Mouse (Mus musculus) erythroblast, embryonic 14.5 days (primary cell): ENCODE results near the gene Slc22a6. TPM values are rescaled to one million over a fixed set of nuclear protein-coding genes. Genes with fewer than 3 reads are reported as not detected.

Experiments used
- H3K27me3 ChIP-seq: 2 replicates; pipeline ENCODE4 v1.6.1; 2012; ENCODE audit warnings: inconsistent platforms; ENCODE audit not compliant: control insufficient read depth
- H3K36me3 ChIP-seq: 2 replicates; pipeline ENCODE4 v1.6.1; 2012; ENCODE audit warnings: mild to moderate bottlenecking, inconsistent platforms; ENCODE audit not compliant: control insufficient read depth
- H3K4me1 ChIP-seq: 2 replicates; pipeline ENCODE4 v1.6.1; 2012; ENCODE audit warnings: inconsistent platforms; ENCODE audit not compliant: control insufficient read depth
- H3K4me3 ChIP-seq: replicated peaks from 2 replicates; pipeline ENCODE3; 2012; ENCODE audit warnings: moderate library complexity, mild to moderate bottlenecking, inconsistent platforms
- H3K9me3 ChIP-seq: 2 replicates; pipeline ENCODE4 v1.6.1; 2012; ENCODE audit warnings: low read length, inconsistent platforms, mixed read lengths; ENCODE audit not compliant: control insufficient read depth
- GATA1 ChIP-seq: IDR thresholded peaks from 2 replicates; pipeline ENCODE4 v1.6.1; 2012; ENCODE audit warnings: low read length, inconsistent platforms, mixed read lengths
- TAL1 ChIP-seq: IDR thresholded peaks from 3 replicates; pipeline ENCODE4 v1.6.1; 2012; ENCODE audit warnings: low read length, inconsistent platforms, mixed read lengths
- polyA plus RNA-seq: library from polyadenylated mRNA; stranded (reverse); fragments of >175 nt; gene quantifications from 2 replicates; pipeline ENCODE4 v1.2.3, GENCODE M21; 2012

Slc22a6 gene
- polyA plus RNA-seq, 1 experiment = not detected

DNA sequence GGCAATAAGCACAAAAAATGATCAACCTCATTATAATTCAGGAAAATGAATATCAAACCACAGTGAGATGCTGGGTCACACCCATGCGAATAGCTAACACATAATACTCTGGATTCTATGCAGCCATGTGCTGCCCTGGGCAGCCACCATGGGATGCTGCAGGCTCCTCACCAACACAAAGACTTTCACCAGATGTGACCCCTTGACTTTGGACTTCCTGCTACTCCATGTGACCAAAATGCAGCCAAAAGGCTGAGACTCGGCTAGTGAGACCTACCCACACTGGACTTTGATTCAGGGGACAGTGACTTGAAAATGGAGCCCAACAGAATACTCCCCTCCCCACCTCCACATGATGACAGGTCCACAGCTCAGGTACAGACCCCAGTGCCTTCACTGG lies 12.4 kb downstream of the Slc22a6 start:
- H3K4me3 ChIP-seq = no peak overlapping the region
- H3K27me3 ChIP-seq = peaks cover 8% of the 10 kb centered on the region
- TF ChIP-seq TAL1 (no peak), GATA1 (no peak)
- H3K36me3 ChIP-seq = no peaks in the 10 kb centered on the region
- H3K9me3 ChIP-seq = 0 out of 2 replicates have a peak, but pooled peaks cover 2% of the 10 kb centered on the region
- no peaks in the 10 kb centered on the region for H3K4me1 ChIP-seq

DNA sequence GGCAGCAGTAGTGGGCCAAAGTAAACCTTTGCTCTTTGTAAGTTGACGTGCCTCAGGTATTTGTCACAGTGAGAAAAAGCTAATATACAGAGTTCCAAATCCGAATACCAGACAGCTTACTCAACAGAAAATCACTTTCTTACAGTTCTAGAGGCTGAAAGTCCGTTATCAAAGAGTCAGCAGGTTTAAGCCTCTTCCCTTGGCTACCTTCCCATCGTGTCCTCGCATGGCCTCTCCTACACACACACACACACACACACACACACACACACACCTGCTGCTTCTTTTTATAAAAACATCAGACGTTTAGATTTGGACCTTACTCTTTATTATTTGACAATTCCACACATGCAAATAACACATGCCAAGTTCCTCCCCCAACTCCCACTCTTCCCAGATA lies 13.0 kb downstream of the Slc22a6 start:
- Histone ChIP-seq H3K4me3 (no peak overlapping the region), H3K9me3 (0 out of 2 replicates have a peak, but pooled peaks cover 2% of the 10 kb centered on the region), H3K4me1 (no peaks in the 10 kb centered on the region), H3K27me3 (peaks cover 2% of the 10 kb centered on the region; the same call in 1 of the 2 replicates), H3K36me3 (no peaks in the 10 kb centered on the region)
- no peak for TF ChIP-seq TAL1
- TF ChIP-seq GATA1 = no peak

DNA sequence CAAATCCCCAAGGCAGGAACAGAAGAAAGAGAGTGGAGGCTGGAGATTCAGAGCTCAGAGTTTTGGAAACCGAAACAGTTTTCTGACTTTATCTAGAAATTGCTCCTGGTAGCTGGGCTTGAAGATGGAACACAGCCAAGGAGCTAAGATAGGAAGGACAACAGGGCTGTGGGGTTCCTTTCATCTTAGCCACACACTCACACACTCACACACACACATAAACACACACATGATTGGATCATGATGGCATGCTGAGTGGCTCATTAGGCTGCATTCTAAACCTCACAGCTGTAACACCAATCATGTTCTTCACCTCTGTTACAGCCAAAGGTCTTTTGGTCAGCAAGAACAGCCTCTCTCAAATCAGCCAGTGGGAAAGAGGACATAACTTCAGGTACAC lies 14.2 kb downstream of the Slc22a6 start:
- Histone ChIP-seq H3K4me1 (no peaks in the 10 kb centered on the region), H3K36me3 (no peaks in the 10 kb centered on the region), H3K9me3 (0 out of 2 replicates have a peak, but pooled peaks cover 2% of the 10 kb centered on the region), H3K27me3 (no peaks in the 10 kb centered on the region; the same call in 1 of the 2 replicates), H3K4me3 (no peak overlapping the region)
- TF ChIP-seq GATA1 (no peak), TAL1 (no peak)

DNA sequence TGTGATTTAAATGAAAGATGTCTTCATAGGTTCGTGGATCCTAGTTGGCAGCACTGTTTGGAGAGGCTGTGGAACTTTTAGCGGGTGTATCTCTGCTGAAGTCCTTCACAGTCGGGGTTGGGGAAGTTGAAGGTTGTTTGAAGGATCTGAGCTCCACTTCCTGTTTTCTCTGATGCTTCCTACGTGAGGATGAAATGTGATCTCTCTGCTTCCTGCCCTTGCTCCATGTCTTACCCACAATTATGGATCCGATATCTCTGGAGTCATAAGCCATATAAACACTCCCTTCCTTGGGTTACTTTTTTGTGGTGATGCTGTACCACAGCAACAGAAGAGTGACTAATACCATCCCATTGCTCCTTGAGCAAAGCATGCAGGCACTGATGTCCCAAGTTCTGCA lies 24.2 kb downstream of the Slc22a6 start:
- TF ChIP-seq GATA1 (no peak), TAL1 (no peak)
- H3K36me3 ChIP-seq = no peaks in the 10 kb centered on the region
- no peak overlapping the region for H3K4me3 ChIP-seq
- no peaks in the 10 kb centered on the region for H3K4me1 ChIP-seq
- no peaks in the 10 kb centered on the region for H3K9me3 ChIP-seq
- H3K27me3 ChIP-seq = no peaks in the 10 kb centered on the region

DNA sequence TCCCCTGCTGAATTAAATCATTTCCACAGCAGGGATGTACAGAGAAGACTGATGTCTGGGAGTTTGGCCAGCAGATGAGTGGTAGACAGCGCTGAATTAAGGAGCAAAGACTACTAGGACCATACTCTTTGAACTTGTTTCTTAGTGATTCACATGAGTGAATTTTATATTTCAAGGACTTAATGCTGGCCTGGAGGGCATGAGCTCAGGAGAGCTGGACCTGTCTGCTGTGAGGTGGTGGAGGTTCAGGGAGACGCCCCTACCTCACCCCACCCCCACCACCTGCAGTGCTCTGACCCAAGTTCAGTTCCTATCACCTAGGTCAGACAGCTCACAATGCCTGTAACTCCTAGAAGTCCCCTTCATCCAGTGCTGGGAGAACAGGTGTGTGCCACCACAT lies 28.6 kb downstream of the Slc22a6 start:
- no peaks in the 10 kb centered on the region for H3K4me1 ChIP-seq
- no peaks in the 10 kb centered on the region for H3K9me3 ChIP-seq
- H3K27me3 ChIP-seq = no peaks in the 10 kb centered on the region
- no peaks in the 10 kb centered on the region for H3K36me3 ChIP-seq
- TF ChIP-seq TAL1 = no peak
- TF ChIP-seq GATA1 = no peak
- H3K4me3 ChIP-seq = no peak overlapping the region

DNA sequence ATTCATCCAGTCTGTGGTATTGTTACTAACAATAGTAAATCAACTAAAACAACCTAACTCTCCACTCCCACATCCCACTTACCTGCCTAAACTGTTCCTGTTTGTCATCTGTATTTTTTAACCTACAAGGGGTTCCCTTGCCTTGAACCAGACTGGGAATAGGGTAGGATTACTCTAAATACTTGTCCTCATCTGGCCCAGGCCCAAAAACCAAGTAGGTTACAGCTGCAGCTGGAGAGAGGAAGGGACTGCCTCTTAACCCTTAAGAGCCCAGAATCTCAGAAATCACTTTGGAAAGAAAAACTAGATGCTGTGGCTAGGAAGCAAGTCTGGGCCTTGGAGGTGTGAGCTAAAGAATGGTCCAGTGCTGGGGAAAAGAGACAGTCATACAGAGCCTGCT lies 38.0 kb downstream of the Slc22a6 start:
- no peak overlapping the region for H3K4me3 ChIP-seq
- no peaks in the 10 kb centered on the region for H3K36me3 ChIP-seq
- H3K9me3 ChIP-seq = no peaks in the 10 kb centered on the region
- TF ChIP-seq GATA1 (no peak), TAL1 (no peak)
- peaks cover 6% of the 10 kb centered on the region for H3K27me3 ChIP-seq
- no peaks in the 10 kb centered on the region for H3K4me1 ChIP-seq

DNA sequence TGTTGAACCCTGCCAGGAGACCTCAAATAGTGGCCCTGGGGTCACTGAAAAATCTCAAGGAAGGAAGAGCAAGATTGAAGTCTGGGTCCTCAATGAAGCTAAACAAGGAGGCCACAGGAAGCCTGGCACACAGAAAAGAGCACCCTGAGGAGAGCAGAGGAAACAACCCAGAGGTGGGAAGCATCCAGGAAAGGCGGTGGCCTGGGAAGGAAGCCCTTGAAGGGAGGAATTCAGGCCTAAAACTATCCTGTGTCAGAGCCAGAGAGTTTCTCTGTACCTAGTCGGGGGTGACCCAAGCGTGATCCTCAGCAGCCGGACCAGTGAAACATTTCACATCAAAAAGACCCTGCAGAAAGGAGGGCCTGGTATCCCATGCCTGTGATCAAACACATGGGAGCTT lies 38.5 kb downstream of the Slc22a6 start:
- Histone ChIP-seq H3K4me3 (no peak overlapping the region), H3K9me3 (no peaks in the 10 kb centered on the region), H3K27me3 (peaks cover 11% of the 10 kb centered on the region), H3K4me1 (no peaks in the 10 kb centered on the region), H3K36me3 (no peaks in the 10 kb centered on the region)
- TF ChIP-seq TAL1 (no peak), GATA1 (no peak)

DNA sequence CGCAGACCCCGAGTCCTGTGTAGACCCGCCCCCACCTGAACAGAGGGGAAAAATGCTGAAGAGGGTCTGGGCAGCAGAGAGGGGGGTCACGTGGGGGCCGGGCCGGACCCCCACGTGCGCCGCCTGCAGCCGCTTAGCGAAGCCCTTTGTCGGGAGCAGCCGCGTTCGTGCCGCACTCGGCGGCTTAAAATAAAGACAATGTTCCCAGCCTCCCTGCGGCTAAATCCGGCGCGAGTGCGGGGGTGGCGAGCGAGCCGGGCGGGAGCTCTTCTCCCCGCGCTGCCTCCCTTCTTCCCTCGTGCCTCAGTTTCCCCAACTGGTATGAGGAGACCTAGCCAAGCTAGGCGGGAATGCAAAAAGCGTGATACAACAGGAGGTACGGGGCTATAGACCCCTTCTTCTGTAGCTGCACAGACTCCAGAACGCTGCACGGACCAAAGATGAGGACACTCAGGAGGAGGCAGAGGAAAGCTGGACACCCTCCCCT lies 44.0 kb downstream of the Slc22a6 start:
- TF ChIP-seq GATA1 = no peak
- no peak for TF ChIP-seq TAL1
- Histone ChIP-seq H3K4me1 (peaks cover 29% of the 10 kb centered on the region), H3K36me3 (no peaks in the 10 kb centered on the region), H3K9me3 (no peaks in the 10 kb centered on the region), H3K4me3 (peak overlapping the region; percentile 44), H3K27me3 (peaks cover 35% of the 10 kb centered on the region)

DNA sequence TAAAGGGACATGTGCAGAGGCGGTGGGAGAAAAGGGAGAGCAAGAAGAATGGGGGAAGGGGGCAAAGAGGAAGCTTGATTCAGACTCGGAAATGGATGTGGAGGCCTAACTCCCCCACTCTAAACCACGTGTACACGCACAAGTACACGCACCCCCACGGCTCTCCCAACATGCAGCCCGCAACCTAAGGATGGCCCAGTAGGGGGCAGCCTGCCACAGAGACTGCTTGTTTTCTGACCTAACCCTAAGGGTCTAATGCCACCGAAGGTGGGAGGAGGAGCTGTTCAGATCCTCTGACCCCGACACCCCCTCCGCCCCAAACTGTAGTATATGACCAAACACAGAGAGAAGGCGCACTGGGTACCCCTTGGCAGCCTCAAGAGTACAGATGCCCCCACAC lies 44.5 kb downstream of the Slc22a6 start:
- Histone ChIP-seq H3K36me3 (no peaks in the 10 kb centered on the region), H3K27me3 (peaks cover 35% of the 10 kb centered on the region)
- TF ChIP-seq TAL1 = no peak
- no peak for TF ChIP-seq GATA1

DNA sequence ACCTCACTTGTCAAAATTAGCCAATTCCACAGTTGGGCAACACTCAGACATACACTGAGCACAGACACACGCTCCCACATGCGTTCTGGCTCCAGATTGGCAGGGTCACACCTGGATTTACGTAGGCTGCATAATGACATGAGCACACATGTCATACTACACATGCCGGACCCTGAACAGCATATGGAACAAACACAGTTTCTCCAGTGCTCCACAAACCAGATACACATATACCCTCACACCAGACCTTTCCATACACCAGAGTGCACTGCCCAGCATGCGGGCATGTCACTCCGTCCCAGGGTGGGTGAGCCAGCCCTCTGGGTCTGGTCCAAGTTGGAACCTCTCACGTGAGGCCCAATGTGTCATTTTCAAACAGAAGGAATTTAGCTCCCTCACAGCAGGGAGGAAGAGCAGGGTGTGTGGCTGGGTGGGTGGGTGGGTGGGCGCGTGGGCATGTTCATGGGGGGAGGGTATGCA lies 45.6 kb downstream of the Slc22a6 start, which contains the start of gene Chrm1:
Gene Chrm1, plus strand, starts transcription at position 430 of the 480 bp plus-strand sequence.
- Histone ChIP-seq H3K4me1 (peaks cover 37% of the 10 kb centered on the region), H3K9me3 (no peaks in the 10 kb centered on the region), H3K27me3 (peaks cover 35% of the 10 kb centered on the region), H3K4me3 (no peak within 1 kb of the TSS), H3K36me3 (no peaks in the 10 kb centered on the region)
- TF ChIP-seq GATA1 (no peak), TAL1 (no peak)

More for the DNA sequence above, 44.5 kb downstream of the Slc22a6 start:
- H3K4me1 ChIP-seq = peaks cover 33% of the 10 kb centered on the region
- no peaks in the 10 kb centered on the region for H3K9me3 ChIP-seq
- peak overlapping the region; percentile 44 for H3K4me3 ChIP-seq
